Mouse (Mus musculus): ENCODE results near the gene Npr1. TPM values are rescaled to one million over a fixed set of nuclear protein-coding genes. Genes with fewer than 3 reads are reported as not detected.

The Npr1 gene
- polyA plus RNA-seq, 1 experiment from 2014 or later: 3.1 TPM

GRCm38 (mm10) chr3:90404121-90404520 is 61.5 kb downstream of the Npr1 start:
- Histone ChIP-seq H3K4me1 (no peaks in the 10 kb centered on the region), H3K9ac (replicated peaks) (no peak overlapping the region), H3K4me3 (replicated peaks) (no peak overlapping the region), H3K27ac (replicated peaks) (no peak overlapping the region), H3K9me3 (replicated peaks) (no peaks in the 10 kb centered on the region), H3K27me3 (replicated peaks) (no peaks in the 10 kb centered on the region), H3K4me2 (no peak overlapping the region), H3K36me3 (peaks cover 97% of the 10 kb centered on the region)
- WGBS: 92% methylated on average over 3 of the region's 3 CpGs
- no peak for ATAC-seq (ENCODE audit: low FRiP score)

GRCm38 (mm10) chr3:90400993-90401392 is 64.7 kb downstream of the Npr1 start:
- Histone ChIP-seq H3K4me3 (replicated peaks) (no peak overlapping the region), H3K36me3 (peaks cover 90% of the 10 kb centered on the region), H3K27me3 (replicated peaks) (no peaks in the 10 kb centered on the region), H3K9me3 (replicated peaks) (no peaks in the 10 kb centered on the region), H3K4me1 (no peaks in the 10 kb centered on the region), H3K27ac (replicated peaks) (no peak overlapping the region), H3K4me2 (no peak overlapping the region), H3K9ac (replicated peaks) (no peak overlapping the region)
- ATAC-seq (ENCODE audit: low FRiP score): no peak
- WGBS: 88% methylated on average over 4 of the region's 4 CpGs

Other genes starting within 250 kb of the Npr1 start
- gene Jtb, start 234.3 kb downstream of the Npr1 start, polyA plus RNA-seq (2015; fragmentation: Nextera tagmentation; extraction: Ambion mirVana): 93.0 and 93.3 TPM in 2 replicates
- 0.82 and 2.2 TPM in 2 replicates for gene Creb3l4, start 222.4 kb downstream of the Npr1 start, polyA plus RNA-seq (2015; fragmentation: Nextera tagmentation; extraction: Ambion mirVana)
- gene Slc39a1, start 217.7 kb downstream of the Npr1 start, polyA plus RNA-seq (2015; fragmentation: Nextera tagmentation; extraction: Ambion mirVana): 49.3 and 56.0 TPM in 2 replicates
- 20.7 and 28.1 TPM in 2 replicates for gene Crtc2, start 211.7 kb downstream of the Npr1 start, polyA plus RNA-seq (2015; fragmentation: Nextera tagmentation; extraction: Ambion mirVana)
- gene Dennd4b, start 200.7 kb downstream of the Npr1 start, polyA plus RNA-seq (2015; fragmentation: Nextera tagmentation; extraction: Ambion mirVana): 7.3 and 9.0 TPM in 2 replicates
- gene Gatad2b, start 172.7 kb downstream of the Npr1 start, polyA plus RNA-seq (2015; fragmentation: Nextera tagmentation; extraction: Ambion mirVana): 13.2 and 15.0 TPM in 2 replicates
- gene Slc27a3, start 75.9 kb downstream of the Npr1 start, polyA plus RNA-seq (2015; fragmentation: Nextera tagmentation; extraction: Ambion mirVana): 30.5 and 34.3 TPM in 2 replicates
- gene Ints3, start 32.2 kb downstream of the Npr1 start, polyA plus RNA-seq (2015; fragmentation: Nextera tagmentation; extraction: Ambion mirVana): 29.8 and 31.5 TPM in 2 replicates
- gene Ilf2, start 10.3 kb upstream of the Npr1 start, polyA plus RNA-seq (2015; fragmentation: Nextera tagmentation; extraction: Ambion mirVana): 218 and 229 TPM in 2 replicates
- 97.8 and 98.7 TPM in 2 replicates for gene Snapin, start 25.2 kb upstream of the Npr1 start, polyA plus RNA-seq (2015; fragmentation: Nextera tagmentation; extraction: Ambion mirVana)
- 169 TPM in 2 replicates for gene Chtop, start 43.6 kb upstream of the Npr1 start, polyA plus RNA-seq (2015; fragmentation: Nextera tagmentation; extraction: Ambion mirVana)
- 23.5 and 29.1 TPM in 2 replicates for gene S100a1, start 48.5 kb upstream of the Npr1 start, polyA plus RNA-seq (2015; fragmentation: Nextera tagmentation; extraction: Ambion mirVana)
- 11.7 and 16.8 TPM in 2 replicates for gene S100a13, start 48.6 kb upstream of the Npr1 start, polyA plus RNA-seq (2015; fragmentation: Nextera tagmentation; extraction: Ambion mirVana)
- 0.87 and 13.5 TPM in 2 replicates for gene S100a14, start 61.0 kb upstream of the Npr1 start, polyA plus RNA-seq (2015; fragmentation: Nextera tagmentation; extraction: Ambion mirVana)
- gene S100a16, start 71.4 kb upstream of the Npr1 start, polyA plus RNA-seq (2015; fragmentation: Nextera tagmentation; extraction: Ambion mirVana): 44.0 and 69.4 TPM in 2 replicates
- gene S100a3, start 94.7 kb upstream of the Npr1 start, polyA plus RNA-seq (2015; fragmentation: Nextera tagmentation; extraction: Ambion mirVana): 1.1 and 4.3 TPM in 2 replicates
- gene S100a2, start 124.4 kb upstream of the Npr1 start, polyA plus RNA-seq (2015; fragmentation: Nextera tagmentation; extraction: Ambion mirVana): not detected in 2 replicates
- not detected in 2 replicates for gene Gm42674, start 136.0 kb upstream of the Npr1 start, polyA plus RNA-seq (2015; fragmentation: Nextera tagmentation; extraction: Ambion mirVana)
- 1.2 and 10.7 TPM in 2 replicates for gene S100a4, start 137.9 kb upstream of the Npr1 start, polyA plus RNA-seq (2015; fragmentation: Nextera tagmentation; extraction: Ambion mirVana)
- gene S100a5, start 142.7 kb upstream of the Npr1 start, polyA plus RNA-seq (2015; fragmentation: Nextera tagmentation; extraction: Ambion mirVana): not detected in 2 replicates
- gene S100a6, start 147.0 kb upstream of the Npr1 start, polyA plus RNA-seq (2015; fragmentation: Nextera tagmentation; extraction: Ambion mirVana): 43.6 and 90.4 TPM in 2 replicates
- gene S100a7a, start 188.2 kb upstream of the Npr1 start, polyA plus RNA-seq (2015; fragmentation: Nextera tagmentation; extraction: Ambion mirVana): not detected in 2 replicates
- gene S100a8, start 203.1 kb upstream of the Npr1 start, polyA plus RNA-seq (2015; fragmentation: Nextera tagmentation; extraction: Ambion mirVana): 9.2 and 16.0 TPM in 2 replicates
- gene S100a9, start 229.9 kb upstream of the Npr1 start, polyA plus RNA-seq (2015; fragmentation: Nextera tagmentation; extraction: Ambion mirVana): 6.2 and 12.6 TPM in 2 replicates

Data from neural tube, embryonic 15.5 days (tissue).